Mouse (Mus musculus) megakaryocyte, adult 5-6 weeks (primary cell): ENCODE data around the gene Cct8l1. TPM values are rescaled to one million over a fixed set of nuclear protein-coding genes. Genes with fewer than 3 reads are reported as not detected.

ENCODE experiments used
- ATAC-seq: 2 replicates; pipeline ENCODE4 v1.8.0; 2016; ENCODE audit warnings: mild to moderate bottlenecking, inconsistent platforms; ENCODE audit not compliant: poor library complexity, severe bottlenecking
- total RNA-seq, 2 experiments: library from RNA; stranded (forward) in 1 of 2; stranded (reverse) in 1 of 2; fragments of 153-499, 151-499 nt in 1 of 2; fragments of 221-1000, 200-1000 nt in 1 of 2; gene quantifications; 2 replicates each; pipeline versions ENCODE4 v1.2.3 to v1.2.4; 2015 to 2017

The Cct8l1 gene
- total RNA-seq, 2 experiments from 2014 or later = 0.11 TPM; not detected in 1

- peak; percentile 90 for ATAC-seq
These were observed 13.9 kb downstream of the Cct8l1 start for GRCm38 (mm10) chr5:25529529-25530421.

DNA sequence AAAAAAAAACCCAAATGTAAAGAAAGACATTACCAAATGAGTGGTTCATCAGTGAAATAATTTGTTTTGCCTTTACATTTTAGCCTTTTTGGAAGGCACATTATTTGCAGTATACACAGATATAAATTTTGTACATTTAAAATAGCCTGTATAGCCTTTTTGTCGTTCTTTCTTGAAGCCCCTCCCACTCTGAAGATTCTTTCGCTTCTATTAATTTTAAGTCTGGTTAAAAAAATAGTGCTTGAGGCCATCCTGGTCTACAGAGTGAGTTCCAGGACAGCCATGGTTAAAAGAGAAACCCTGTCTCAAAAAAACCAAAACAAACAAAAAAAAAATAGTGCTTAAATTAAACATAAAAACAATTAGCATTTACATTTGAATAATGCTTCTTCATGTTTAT is 14.8 kb downstream of the Cct8l1 start:
- no peak for ATAC-seq

GRCm38 (mm10) chr5:25532256-25533147 is 16.6 kb downstream of the Cct8l1 start:
- no peak for ATAC-seq

GRCm38 (mm10) chr5:25533298-25533697 is 17.4 kb downstream of the Cct8l1 start:
- ATAC-seq = no peak

GRCm38 (mm10) chr5:25535566-25535965 is 19.7 kb downstream of the Cct8l1 start:
- no peak for ATAC-seq

GRCm38 (mm10) chr5:25536451-25536850 is 20.6 kb downstream of the Cct8l1 start:
- no peak for ATAC-seq

DNA sequence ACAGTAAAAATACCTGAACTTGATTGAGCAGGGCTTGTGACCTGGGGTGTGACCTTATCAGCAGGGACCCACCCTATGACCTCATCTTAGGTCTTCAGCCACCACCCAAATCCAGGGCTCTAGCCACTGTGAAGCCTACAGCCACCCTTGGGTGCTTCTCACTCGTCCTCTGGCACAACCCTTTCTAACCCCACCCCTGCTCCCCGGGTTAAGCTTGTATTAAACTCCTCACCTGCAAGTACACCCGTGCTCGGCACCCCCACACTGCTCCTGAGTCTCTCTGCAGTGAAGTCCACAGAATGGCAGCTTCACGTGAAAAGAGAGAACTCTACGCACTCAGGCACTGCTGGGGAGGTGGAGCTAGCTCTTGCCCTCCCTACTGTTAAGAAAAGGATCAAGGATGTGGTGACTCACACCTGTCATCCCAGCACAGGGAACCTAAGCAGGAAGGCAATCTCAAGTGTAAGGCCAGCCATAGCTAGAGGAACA is 21.1 kb downstream of the Cct8l1 start:
- ATAC-seq = no peak

DNA sequence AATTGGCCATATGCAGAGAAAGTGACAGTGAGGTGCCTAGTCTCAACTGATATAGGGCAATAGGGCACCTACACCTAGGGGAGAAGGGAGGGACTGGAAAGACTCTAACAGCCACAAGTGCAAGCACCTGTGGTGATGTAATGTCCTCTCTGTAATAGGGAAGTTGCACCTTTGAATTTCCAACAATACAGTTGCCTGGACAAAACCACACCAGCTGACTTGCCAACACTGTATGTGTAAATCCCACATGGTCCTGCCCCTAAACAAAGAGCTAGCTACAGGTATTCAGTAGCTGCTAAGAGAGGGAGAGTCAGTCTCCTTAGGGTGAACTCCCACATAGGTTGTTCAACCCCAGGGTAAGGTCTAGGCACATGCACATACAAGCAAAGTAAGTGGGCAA is 24.5 kb downstream of the Cct8l1 start:
- peak; percentile 85 for ATAC-seq

DNA sequence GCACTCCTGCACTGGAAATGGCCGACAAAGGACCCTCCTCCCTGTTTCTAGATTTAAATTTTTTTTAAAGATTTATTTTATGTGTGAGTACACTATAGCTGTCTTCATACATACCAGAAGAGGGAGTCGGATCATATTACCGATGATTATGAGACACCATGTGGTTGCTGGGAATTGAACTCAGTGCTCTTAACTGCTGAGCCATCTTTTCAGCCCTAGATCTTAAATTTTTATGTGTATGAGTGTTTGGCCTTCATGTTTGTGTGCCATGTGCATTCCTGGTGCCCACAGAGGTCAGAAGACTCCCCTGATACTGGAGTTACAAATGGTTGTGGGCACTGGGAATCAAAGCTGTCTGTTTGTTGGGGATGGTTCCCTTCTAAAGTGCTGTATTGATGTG is 25.1 kb downstream of the Cct8l1 start:
- no peak for ATAC-seq

DNA sequence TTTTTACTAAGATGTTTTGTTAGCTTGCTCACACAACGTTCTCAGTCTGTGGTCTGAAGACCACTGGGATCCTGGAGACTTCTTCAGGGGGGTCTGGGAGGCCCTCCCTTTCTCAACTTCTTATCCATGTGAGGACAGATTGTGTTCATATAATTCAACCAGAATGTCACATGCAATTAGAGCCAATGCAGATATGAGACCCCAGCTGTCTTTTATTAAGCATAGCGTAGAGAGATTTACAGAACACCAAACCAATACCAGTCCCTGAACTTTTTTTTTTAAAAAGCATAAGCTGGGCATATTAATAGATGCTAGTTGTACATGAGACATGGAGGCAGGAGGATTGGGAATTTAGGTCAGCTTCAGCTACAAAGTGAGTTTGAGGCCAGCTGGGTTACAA is 25.8 kb downstream of the Cct8l1 start:
- ATAC-seq = no peak

DNA sequence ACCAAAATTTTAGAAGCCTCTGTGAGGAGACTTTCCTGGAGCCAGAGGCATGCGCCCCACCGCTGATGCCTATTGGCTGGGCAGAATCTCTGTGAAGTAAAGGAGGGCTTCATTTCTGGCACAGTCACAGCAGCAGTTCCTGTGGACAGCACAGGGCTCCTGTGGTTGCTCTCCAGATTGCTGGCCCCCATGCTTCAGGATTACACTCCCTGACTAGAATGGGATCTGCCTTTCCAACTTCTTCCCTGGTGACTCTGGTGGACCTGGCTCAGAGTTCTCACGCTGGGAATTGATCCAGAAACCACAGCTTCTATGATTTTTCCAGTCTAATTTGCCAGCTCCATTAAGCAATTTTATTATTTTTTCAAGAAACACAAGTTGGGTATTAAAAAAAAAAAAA is 28.2 kb downstream of the Cct8l1 start:
- ATAC-seq = no peak

DNA sequence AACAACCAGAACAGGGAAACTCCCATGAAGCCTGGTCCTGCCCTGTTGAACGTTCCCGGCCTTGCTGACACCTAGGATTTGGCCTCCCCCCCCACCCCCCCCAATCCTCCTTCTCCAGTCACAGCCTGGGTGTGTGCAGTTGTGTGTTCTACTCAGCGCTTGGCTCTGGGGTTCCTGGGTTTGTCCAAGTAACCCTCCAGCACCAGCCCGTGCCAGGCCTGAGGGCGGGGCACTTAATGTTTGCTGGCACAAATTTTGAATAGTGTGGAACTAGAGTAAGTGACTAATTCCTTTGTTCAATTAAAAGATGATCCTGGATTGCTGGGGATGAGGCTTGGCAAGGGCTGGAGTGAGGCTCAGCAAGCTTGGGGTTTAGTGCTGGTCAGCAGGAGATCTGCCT is 28.7 kb downstream of the Cct8l1 start:
- ATAC-seq = no peak

- no peak for ATAC-seq
These were observed 31.0 kb downstream of the Cct8l1 start for GRCm38 (mm10) chr5:25546912-25547311.

- 0 out of 2 replicates have a peak, but pooled peaks have one; percentile 27 for ATAC-seq
These were observed 35.0 kb downstream of the Cct8l1 start for GRCm38 (mm10) chr5:25550912-25551311.

GRCm38 (mm10) chr5:25554210-25554609 is 38.3 kb downstream of the Cct8l1 start:
- no peak for ATAC-seq

- no peak for ATAC-seq
These were observed 38.8 kb downstream of the Cct8l1 start for GRCm38 (mm10) chr5:25554689-25555088.

GRCm38 (mm10) chr5:25555684-25556083 is 39.8 kb downstream of the Cct8l1 start:
- ATAC-seq = no peak

DNA sequence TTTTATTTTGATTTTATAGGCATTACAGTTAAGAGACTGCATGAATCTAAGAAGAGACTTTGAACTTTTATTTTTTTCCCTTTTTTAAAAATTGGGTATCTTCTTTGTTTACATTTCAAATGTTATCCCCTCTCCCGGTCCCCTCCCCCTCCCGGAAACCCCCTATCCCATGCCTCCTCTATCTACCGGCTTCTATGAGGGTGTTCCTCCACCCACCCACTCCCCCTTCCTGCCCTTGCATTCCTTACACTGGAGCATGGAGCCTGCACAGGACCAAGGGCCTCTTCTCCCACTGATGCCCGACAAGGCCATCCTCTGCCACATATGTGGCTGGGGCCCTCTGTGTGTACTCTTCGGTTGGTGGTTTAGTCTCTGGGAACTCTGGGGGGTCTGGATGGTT is 40.5 kb downstream of the Cct8l1 start:
- ATAC-seq = no peak
